Mouse (Mus musculus) lung, embryonic 14.5 days (tissue): ENCODE results near the gene Tcf7l2. TPM values are rescaled to one million over a fixed set of nuclear protein-coding genes. Genes with fewer than 3 reads are reported as not detected.

Experiments used
- ATAC-seq: fragments of 200-750 bp; cut with Nextera tagmentation; 2 replicates; pipeline ENCODE4 v1.8.0; 2017; ENCODE audit warnings: mild to moderate bottlenecking, moderate TSS enrichment, moderate library complexity; ENCODE audit not compliant: insufficient read depth
- DNase-seq: peaks from one replicate; pipeline ENCODE4 v3.0.0-alpha.2; 2015
- H3K27ac ChIP-seq: fragments of 300-500 bp; sonication (generic); 2 replicates; pipeline ENCODE4 v1.5.1; 2014; ENCODE audit warnings: low read depth, mild to moderate bottlenecking, moderate library complexity
- H3K27me3 ChIP-seq: fragments of 300-500 bp; sonication (generic); 2 replicates; pipeline ENCODE4 v1.6.1; 2014; ENCODE audit warnings: low read length, control low read depth; ENCODE audit not compliant: insufficient read depth
- H3K36me3 ChIP-seq: fragments of 300-500 bp; sonication (generic); 2 replicates; pipeline ENCODE4 v1.6.1; 2014; ENCODE audit warnings: control low read depth; ENCODE audit not compliant: insufficient read depth
- H3K4me1 ChIP-seq: fragments of 300-500 bp; sonication (generic); 2 replicates; pipeline ENCODE4 v1.6.1; 2014; ENCODE audit warnings: antibody characterized with exemption, control low read depth; ENCODE audit not compliant: insufficient read depth
- H3K4me2 ChIP-seq: fragments of 300-500 bp; sonication (generic); 2 replicates; pipeline ENCODE4 v1.6.1; 2014; ENCODE audit warnings: mild to moderate bottlenecking
- H3K4me3 ChIP-seq: fragments of 300-500 bp; sonication (generic); 2 replicates; pipeline ENCODE4 v1.5.1; 2014; ENCODE audit warnings: low read depth, low read length
- H3K9ac ChIP-seq: fragments of 300-500 bp; sonication (generic); 2 replicates; pipeline ENCODE4 v1.6.1; 2014
- H3K9me3 ChIP-seq: fragments of 300-500 bp; sonication (generic); 2 replicates; pipeline ENCODE4 v1.6.1; 2016; ENCODE audit warnings: low read depth, low read length, control low read depth
- CTCF ChIP-seq: IDR thresholded peaks from 2 replicates; pipeline ENCODE4 v1.5.1; 2016; ENCODE audit warnings: antibody characterized with exemption, low read depth
- WGBS: fragments of 180-500 bp; shearing (Covaris S2); extraction: QIAGEN DNeasy Blood & Tissue Kit; methylation state at CpG from one replicate; pipeline ENCODE4 v1.1.7; 2014; 5-methylcytosine and 5-hydroxymethylcytosine counted together
- polyA plus RNA-seq: library from polyadenylated mRNA; unstranded; fragments of >200 nt; fragmentation: Nextera tagmentation; extraction: Ambion mirVana; gene quantifications from 2 replicates; pipeline ENCODE4 v1.2.1, GENCODE M21; 2014

The Tcf7l2 gene
- polyA plus RNA-seq, 1 experiment from 2014 or later: 57.1 TPM

GRCm38 (mm10) chr19:55937026-55937425, 195.4 kb downstream of the Tcf7l2 start:
- ATAC-seq (no peak), DNase-seq (no peak)
- Histone ChIP-seq H3K27ac (no peak overlapping the region), H3K4me2 (no peak overlapping the region), H3K4me1 (no peaks in the 10 kb centered on the region), H3K27me3 (no peaks in the 10 kb centered on the region), H3K9me3 (no peaks in the 10 kb centered on the region), H3K36me3 (no peaks in the 10 kb centered on the region), H3K9ac (no peak overlapping the region), H3K4me3 (no peak overlapping the region)
- no peak for TF ChIP-seq CTCF
- WGBS: 94% methylated on average over 3 of the region's 3 CpGs

DNA sequence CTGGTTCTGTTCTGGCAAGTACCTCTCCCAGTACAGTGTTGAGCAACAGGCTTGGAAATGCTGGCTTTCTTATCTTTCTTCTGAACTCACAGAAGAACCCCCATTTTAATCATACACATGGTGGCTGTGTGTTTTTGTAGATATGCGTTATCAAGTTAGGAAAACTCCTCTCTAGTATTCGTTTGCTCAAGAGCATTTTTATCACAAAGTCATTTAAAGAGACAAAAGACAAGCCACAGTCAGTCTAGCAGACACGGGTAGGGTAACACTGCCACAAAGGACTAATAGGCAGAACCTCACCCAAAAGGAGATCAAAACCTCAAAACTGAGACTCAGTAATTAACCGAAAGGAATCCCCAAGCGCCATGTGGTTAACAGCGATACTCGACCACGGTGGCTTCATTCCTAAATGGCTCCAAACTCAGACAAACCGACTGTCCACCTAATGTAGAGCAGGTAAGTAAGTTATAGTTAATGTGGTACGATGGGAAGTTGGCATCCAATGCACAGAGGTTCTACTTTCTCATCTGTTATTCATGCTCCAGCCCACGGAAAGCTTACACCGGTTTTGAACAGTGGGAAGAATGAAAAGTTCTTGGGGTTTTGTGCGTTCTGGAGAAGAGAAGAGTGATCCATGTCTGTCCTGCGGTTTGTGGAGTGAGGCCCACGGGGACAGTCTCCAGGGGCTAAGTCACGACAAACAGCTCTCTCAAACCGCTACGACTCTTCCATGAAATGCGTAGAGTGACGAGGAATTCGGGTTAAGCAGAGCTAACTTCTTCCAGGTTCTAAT, 196.8 kb downstream of the Tcf7l2 start:
- DNase-seq: no peak
- no peak overlapping the region for H3K4me3 ChIP-seq

DNA sequence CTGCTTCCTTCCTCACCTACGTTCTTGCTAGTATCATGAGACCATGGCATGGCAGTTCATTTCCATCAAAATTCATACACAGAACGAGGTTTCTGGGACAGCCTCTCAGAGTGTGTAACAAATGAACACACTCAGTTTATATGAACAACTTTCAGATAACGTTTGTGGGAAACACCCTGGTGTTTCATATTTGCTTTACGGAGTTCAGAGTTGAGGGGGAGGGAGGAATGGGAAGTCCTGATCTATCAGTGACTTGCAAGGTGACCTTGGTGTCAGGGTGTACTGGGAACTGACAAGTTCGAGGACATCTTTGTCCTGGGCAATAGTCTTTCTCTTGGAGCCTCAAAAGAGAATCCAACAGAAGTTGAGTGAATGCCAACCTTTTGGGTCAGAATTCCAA, 197.5 kb downstream of the Tcf7l2 start:
- WGBS: 64% methylated on average over 5 of the region's 5 CpGs

More for the DNA sequence above, 196.8 kb downstream of the Tcf7l2 start:
- H3K27ac ChIP-seq: no peak overlapping the region; the same call in 1 of the 2 replicates
- no peaks in the 10 kb centered on the region for H3K27me3 ChIP-seq
- no peak overlapping the region for H3K9ac ChIP-seq
- 85% methylated on average over 21 of the region's 21 CpGs for WGBS
- no peak for TF ChIP-seq CTCF
- ATAC-seq: no peak
- H3K4me1 ChIP-seq: no peaks in the 10 kb centered on the region
- H3K9me3 ChIP-seq: no peaks in the 10 kb centered on the region
- peak overlapping the region; percentile 8; the same call in 1 of the 2 replicates for H3K4me2 ChIP-seq
- H3K36me3 ChIP-seq: no peaks in the 10 kb centered on the region

DNA sequence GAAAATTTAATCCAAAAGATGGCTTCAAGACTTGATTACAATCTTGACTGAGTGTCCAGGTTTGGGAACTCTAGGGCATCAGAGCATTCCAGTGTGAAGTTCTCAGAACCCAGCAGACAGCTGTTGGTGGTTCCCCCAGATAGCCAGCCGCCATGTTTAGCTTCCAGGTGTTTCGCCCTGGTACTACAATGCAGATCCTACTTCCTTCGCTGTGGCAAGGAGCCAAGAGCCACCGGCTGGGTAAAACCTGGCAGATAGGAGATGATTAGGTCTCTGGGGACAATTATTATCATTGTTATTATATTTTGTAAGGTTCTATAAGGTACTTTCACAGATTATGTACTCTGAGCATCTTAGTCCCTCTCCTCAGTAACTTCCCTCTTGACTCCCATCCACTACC, 198.1 kb downstream of the Tcf7l2 start:
- TF ChIP-seq CTCF: no peak
- Histone ChIP-seq H3K36me3 (no peaks in the 10 kb centered on the region), H3K4me2 (no peak overlapping the region), H3K4me1 (no peaks in the 10 kb centered on the region), H3K4me3 (no peak overlapping the region), H3K9ac (no peak overlapping the region), H3K27me3 (no peaks in the 10 kb centered on the region), H3K9me3 (no peaks in the 10 kb centered on the region), H3K27ac (no peak overlapping the region)
- ATAC-seq: no peak
- no peak for DNase-seq
- WGBS: 92% methylated on average over 4 of the region's 4 CpGs

More for the DNA sequence above, 197.5 kb downstream of the Tcf7l2 start:
- no peak for TF ChIP-seq CTCF
- Histone ChIP-seq H3K4me3 (no peak overlapping the region), H3K9me3 (no peaks in the 10 kb centered on the region), H3K27ac (no peak overlapping the region; the same call in 1 of the 2 replicates), H3K36me3 (no peaks in the 10 kb centered on the region), H3K4me1 (no peaks in the 10 kb centered on the region), H3K9ac (no peak overlapping the region), H3K27me3 (no peaks in the 10 kb centered on the region), H3K4me2 (no peak overlapping the region; the same call in 1 of the 2 replicates)
- no peak for DNase-seq
- no peak for ATAC-seq

- H3K27me3 ChIP-seq: no peaks in the 10 kb centered on the region
- TF ChIP-seq CTCF: no peak
- no peaks in the 10 kb centered on the region for H3K4me1 ChIP-seq
- WGBS: 36% methylated on average over 11 of the region's 11 CpGs
- 0 out of 2 replicates have a peak overlapping the region, but pooled peaks have one; percentile 5 for H3K4me2 ChIP-seq
- H3K4me3 ChIP-seq: no peak overlapping the region
- no peak overlapping the region for H3K9ac ChIP-seq
- ATAC-seq (no peak), DNase-seq (peak; percentile 16)
- no peaks in the 10 kb centered on the region for H3K36me3 ChIP-seq
- no peaks in the 10 kb centered on the region for H3K9me3 ChIP-seq
- peak overlapping the region; percentile 25; the same call in 1 of the 2 replicates for H3K27ac ChIP-seq
Observed at GRCm38 (mm10) chr19:55940538-55941252, 199.1 kb downstream of the Tcf7l2 start.

DNA sequence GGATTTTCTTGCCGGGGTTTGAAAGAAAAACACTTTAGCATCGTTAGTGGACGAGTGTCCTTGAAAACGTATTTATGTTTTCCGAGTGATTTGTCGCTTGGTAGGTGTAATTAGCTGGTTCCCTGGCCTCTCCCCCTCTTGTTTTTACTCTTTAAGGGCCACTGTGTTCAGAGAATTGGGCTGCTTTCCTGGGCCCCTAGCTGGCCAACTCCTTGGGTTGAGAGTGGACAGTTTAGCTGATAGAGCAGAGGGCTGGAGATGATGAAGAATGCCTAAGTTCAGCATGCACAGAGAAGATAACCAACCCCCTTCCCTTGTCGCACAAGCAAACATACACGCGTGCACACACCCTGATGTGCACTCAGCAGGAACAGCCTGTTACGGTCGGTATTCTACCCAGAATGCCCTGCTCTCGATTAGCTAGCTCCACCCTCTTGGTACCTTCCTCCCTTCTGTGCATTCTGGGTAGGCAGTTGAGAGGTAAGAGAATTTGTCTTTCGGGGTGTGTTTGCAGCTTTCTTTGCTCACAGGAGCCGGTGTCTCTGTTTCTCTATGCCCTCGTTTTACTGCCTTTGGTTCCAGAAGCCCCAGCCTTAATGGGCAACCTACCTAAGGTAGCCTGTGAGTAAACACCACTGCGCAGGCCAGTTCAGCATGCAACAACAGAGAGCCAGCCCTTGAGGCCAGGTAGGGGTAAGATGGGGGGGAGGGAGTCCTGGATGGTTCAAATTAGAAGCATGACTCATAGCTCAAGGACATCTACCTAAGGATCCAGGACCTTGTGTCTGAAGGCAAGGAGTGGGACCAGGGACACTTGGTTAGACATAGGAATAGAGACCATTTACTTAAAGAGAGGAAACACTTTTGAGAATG, 199.9 kb downstream of the Tcf7l2 start:
- Histone ChIP-seq H3K4me3 (no peak overlapping the region), H3K4me1 (no peaks in the 10 kb centered on the region), H3K4me2 (peak overlapping the region; percentile 24; the same call in 1 of the 2 replicates), H3K9ac (no peak overlapping the region), H3K36me3 (no peaks in the 10 kb centered on the region), H3K27ac (peak overlapping the region; percentile 25; the same call in 1 of the 2 replicates), H3K27me3 (no peaks in the 10 kb centered on the region), H3K9me3 (no peaks in the 10 kb centered on the region)
- DNase-seq (no peak), ATAC-seq (peak; percentile 56; the same call in 1 of the 2 replicates)
- WGBS: 58% methylated on average over 16 of the region's 16 CpGs
- TF ChIP-seq CTCF: no peak
